Mouse (Mus musculus): Measurements from ENCODE around the gene Ppp4r3b. TPM values are rescaled to one million over a fixed set of nuclear protein-coding genes. Genes with fewer than 3 reads are reported as not detected.

The Ppp4r3b gene
- total and polyA plus RNA-seq, 2 experiments from 2014 or later, result 31.6 to 49.7 TPM

DNA sequence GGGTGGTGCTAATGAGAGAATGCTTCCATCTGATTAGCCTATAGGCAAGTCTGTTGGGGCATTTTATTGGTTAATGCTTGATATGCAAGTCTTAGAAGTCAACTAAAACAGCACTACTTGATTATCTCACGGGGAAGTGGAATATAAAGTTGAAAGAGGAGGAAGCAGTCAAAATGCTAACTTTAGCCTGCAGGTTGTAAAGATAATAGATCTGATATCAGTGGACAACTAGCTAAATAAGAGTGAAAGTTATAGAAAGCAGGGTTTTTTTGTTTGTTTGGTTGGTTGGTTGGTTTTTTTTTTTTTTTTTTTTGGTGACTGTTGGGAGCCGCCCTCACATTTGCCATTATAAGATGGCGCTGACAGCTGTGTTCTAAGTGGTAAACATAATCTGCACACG is 9.1 kb upstream of the Ppp4r3b start:
- DNase-seq (ENCODE audit: low spot score) (no peak), ATAC-seq (ENCODE audit: low FRiP score) (no peak)
- 95% methylated on average over 4 of the region's 4 CpGs for WGBS
- H3K9me3 ChIP-seq (ENCODE audit: low read length), result no peaks in the 10 kb centered on the region
- H3K4me3 ChIP-seq (ENCODE audit: low read depth, low read length), result no peak overlapping the region
- H3K36me3 ChIP-seq (ENCODE audit: insufficient read depth, low read length), result peaks cover 8% of the 10 kb centered on the region; the same call in 1 of the 2 replicates
- H3K27me3 ChIP-seq (ENCODE audit: insufficient read depth, low read length), result no peaks in the 10 kb centered on the region
- H3K27ac ChIP-seq (ENCODE audit: low read depth, low read length), result no peak overlapping the region
- no peak for TF ChIP-seq CTCF (IDR thresholded peaks at IDR 0.05)
- no peak overlapping the region for H3K4me2 ChIP-seq (ENCODE audit: low read depth, low read length, poor library complexity, severe bottlenecking)
- no peak overlapping the region for H3K9ac ChIP-seq (replicated peaks; ENCODE audit: low read length, poor library complexity, severe bottlenecking)
- no peaks in the 10 kb centered on the region for H3K4me1 ChIP-seq (ENCODE audit: insufficient read depth, low read length)

DNA sequence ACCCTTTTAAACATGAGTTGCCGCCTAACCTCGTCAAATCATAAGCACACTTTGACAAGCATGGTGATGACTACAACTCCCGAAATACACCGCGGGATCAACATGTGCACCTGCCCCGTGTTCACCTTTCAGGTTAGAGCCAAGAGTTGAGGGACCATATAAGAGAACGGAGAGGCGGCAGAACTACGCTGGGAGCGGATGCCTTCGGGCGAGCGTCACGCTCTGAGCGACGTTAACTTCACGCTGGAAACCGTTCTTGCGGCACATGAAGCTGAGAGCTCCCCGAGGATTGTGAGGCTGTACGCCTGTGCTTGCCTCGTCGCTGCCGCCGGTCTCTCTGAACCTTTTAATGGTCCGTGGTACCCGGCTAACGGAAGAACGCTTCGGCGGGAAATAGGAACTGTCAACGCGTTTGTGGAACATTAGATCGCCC is 715 bp upstream of the Ppp4r3b start:
- no peak for TF ChIP-seq CTCF (IDR thresholded peaks at IDR 0.05)
- peak overlapping the region; percentile 95 for H3K4me3 ChIP-seq (ENCODE audit: low read depth, low read length)
- peak overlapping the region; percentile 63 for H3K27ac ChIP-seq (ENCODE audit: low read depth, low read length)
- peak overlapping the region; percentile 63 for H3K9ac ChIP-seq (replicated peaks; ENCODE audit: low read length, poor library complexity, severe bottlenecking)
- H3K4me2 ChIP-seq (ENCODE audit: low read depth, low read length, poor library complexity, severe bottlenecking), result peak overlapping the region; percentile 83
- peaks cover 5% of the 10 kb centered on the region; the same call in 1 of the 2 replicates for H3K4me1 ChIP-seq (ENCODE audit: insufficient read depth, low read length)
- no peaks in the 10 kb centered on the region for H3K27me3 ChIP-seq (ENCODE audit: insufficient read depth, low read length)
- DNase-seq (ENCODE audit: low spot score), result peak; percentile 79
- peak; percentile 68 for ATAC-seq (ENCODE audit: low FRiP score)
- no peaks in the 10 kb centered on the region for H3K36me3 ChIP-seq (ENCODE audit: insufficient read depth, low read length)
- no peaks in the 10 kb centered on the region for H3K9me3 ChIP-seq (ENCODE audit: low read length)
- under 1% methylated on average over 34 of the region's 34 CpGs for WGBS

GRCm38 (mm10) chr11:29173125-29173631 is 488 bp downstream of the Ppp4r3b start:
- Histone ChIP-seq H3K4me3 (ENCODE audit: low read depth, low read length) (peak overlapping the region; percentile 95), H3K9me3 (ENCODE audit: low read length) (no peaks in the 10 kb centered on the region), H3K4me1 (ENCODE audit: insufficient read depth, low read length) (peaks cover 5% of the 10 kb centered on the region; the same call in 1 of the 2 replicates), H3K27me3 (ENCODE audit: insufficient read depth, low read length) (no peaks in the 10 kb centered on the region), H3K4me2 (ENCODE audit: low read depth, low read length, poor library complexity, severe bottlenecking) (peak overlapping the region; percentile 73), H3K36me3 (ENCODE audit: insufficient read depth, low read length) (no peaks in the 10 kb centered on the region), H3K9ac (replicated peaks; ENCODE audit: low read length, poor library complexity, severe bottlenecking) (peak overlapping the region; percentile 100), H3K27ac (ENCODE audit: low read depth, low read length) (peak overlapping the region; percentile 100)
- DNase-seq (ENCODE audit: low spot score) (peak; percentile 81), ATAC-seq (ENCODE audit: low FRiP score) (peak; percentile 82)
- peak; percentile 69 for TF ChIP-seq CTCF (IDR thresholded peaks at IDR 0.05)
- WGBS, result under 1% methylated on average over 38 of the region's 38 CpGs

- no peaks in the 10 kb centered on the region for H3K9me3 ChIP-seq (ENCODE audit: low read length)
- H3K4me2 ChIP-seq (ENCODE audit: low read depth, low read length, poor library complexity, severe bottlenecking), result peak overlapping the region; percentile 73
- peak overlapping the region; percentile 95 for H3K4me3 ChIP-seq (ENCODE audit: low read depth, low read length)
- no peaks in the 10 kb centered on the region for H3K36me3 ChIP-seq (ENCODE audit: insufficient read depth, low read length)
- peaks cover 5% of the 10 kb centered on the region; the same call in 1 of the 2 replicates for H3K4me1 ChIP-seq (ENCODE audit: insufficient read depth, low read length)
- ATAC-seq (ENCODE audit: low FRiP score) (no peak), DNase-seq (ENCODE audit: low spot score) (peak; percentile 1)
- peak overlapping the region; percentile 100 for H3K9ac ChIP-seq (replicated peaks; ENCODE audit: low read length, poor library complexity, severe bottlenecking)
- 6% methylated on average over 13 of the region's 13 CpGs for WGBS
- peak overlapping the region; percentile 100 for H3K27ac ChIP-seq (ENCODE audit: low read depth, low read length)
- H3K27me3 ChIP-seq (ENCODE audit: insufficient read depth, low read length), result no peaks in the 10 kb centered on the region
- TF ChIP-seq CTCF (IDR thresholded peaks at IDR 0.05), result no peak
Measured at GRCm38 (mm10) chr11:29173706-29174436, 1.2 kb downstream of the Ppp4r3b start.

GRCm38 (mm10) chr11:29179319-29179718 is 6.6 kb downstream of the Ppp4r3b start:
- H3K9me3 ChIP-seq (ENCODE audit: low read length), result no peaks in the 10 kb centered on the region
- no peaks in the 10 kb centered on the region for H3K4me1 ChIP-seq (ENCODE audit: insufficient read depth, low read length)
- DNase-seq (ENCODE audit: low spot score) (no peak), ATAC-seq (ENCODE audit: low FRiP score) (no peak)
- no peak overlapping the region for H3K4me3 ChIP-seq (ENCODE audit: low read depth, low read length)
- 97% methylated on average over 1 of the region's 1 CpGs for WGBS
- no peak overlapping the region for H3K4me2 ChIP-seq (ENCODE audit: low read depth, low read length, poor library complexity, severe bottlenecking)
- peaks cover 10% of the 10 kb centered on the region; the same call in 1 of the 2 replicates for H3K36me3 ChIP-seq (ENCODE audit: insufficient read depth, low read length)
- H3K27me3 ChIP-seq (ENCODE audit: insufficient read depth, low read length), result no peaks in the 10 kb centered on the region
- no peak overlapping the region for H3K9ac ChIP-seq (replicated peaks; ENCODE audit: low read length, poor library complexity, severe bottlenecking)
- no peak overlapping the region for H3K27ac ChIP-seq (ENCODE audit: low read depth, low read length)
- TF ChIP-seq CTCF (IDR thresholded peaks at IDR 0.05), result no peak

- H3K27ac ChIP-seq (ENCODE audit: low read depth, low read length), result no peak overlapping the region
- TF ChIP-seq CTCF (IDR thresholded peaks at IDR 0.05), result no peak
- H3K36me3 ChIP-seq (ENCODE audit: insufficient read depth, low read length), result peaks cover 10% of the 10 kb centered on the region; the same call in 1 of the 2 replicates
- H3K4me2 ChIP-seq (ENCODE audit: low read depth, low read length, poor library complexity, severe bottlenecking), result no peak overlapping the region
- H3K4me3 ChIP-seq (ENCODE audit: low read depth, low read length), result no peak overlapping the region
- ATAC-seq (ENCODE audit: low FRiP score) (no peak), DNase-seq (ENCODE audit: low spot score) (peak; percentile 69)
- no peaks in the 10 kb centered on the region for H3K4me1 ChIP-seq (ENCODE audit: insufficient read depth, low read length)
- no peaks in the 10 kb centered on the region for H3K27me3 ChIP-seq (ENCODE audit: insufficient read depth, low read length)
- 67% methylated on average over 3 of the region's 3 CpGs for WGBS
- no peaks in the 10 kb centered on the region for H3K9me3 ChIP-seq (ENCODE audit: low read length)
- no peak overlapping the region for H3K9ac ChIP-seq (replicated peaks; ENCODE audit: low read length, poor library complexity, severe bottlenecking)
Measured at GRCm38 (mm10) chr11:29180657-29181056, 8.0 kb downstream of the Ppp4r3b start.

All from midbrain, postnatal 0 days (tissue).